Comparison of ENCODE assay signal across 13 mouse cellular contexts in genomic region chr1:93009196-93009595, GRCm38 (mm10). TPM values are rescaled to one million over a fixed set of nuclear protein-coding genes. Genes with fewer than 3 reads are reported as not detected.
A peak's percentile ranks its signal among the peaks of the same experiment; 100 is the strongest.
DNase-seq lines count a peak whose midpoint lies in the region; ATAC-seq and TF ChIP-seq lines count a peak whose summit lies in the region.
"Had no signal": no experiment of that assay in that cellular context is flagged by ENCODE, and none has a peak within 500 bp of the region (broad histone marks: within the 10 kb centered on the region; RNA-seq: fewer than 3 reads in every experiment).

No protein-coding gene starts in this region.

- TF ChIP-seq CTCF in liver, postnatal 0 days (IDR thresholded peaks at IDR 0.05; ENCODE audit: low read depth): no peak

- 0 out of 2 replicates have a peak, but pooled peaks cover 2% of the 10 kb centered on the region for H3K4me1 ChIP-seq in liver, postnatal 0 days (ENCODE audit: insufficient read depth)
- H3K4me1 ChIP-seq: hindbrain, embryonic 12.5 days; limb, embryonic 13.5 days had no signal

- no peaks in the 10 kb centered on the region for H3K36me3 ChIP-seq in liver, postnatal 0 days (replicated peaks; ENCODE audit: insufficient read depth, low read length)
- H3K36me3 ChIP-seq: hindbrain, embryonic 12.5 days; limb, embryonic 13.5 days had no signal

- peak; percentile 43 for DNase-seq in liver, postnatal 0 days
- DNase-seq in liver: no peak
- peak; percentile 95 for DNase-seq in adrenal gland, adult 2 months
- peak; percentile 34 to 50 for DNase-seq in heart, postnatal 10 days
- peak; percentile 40 to 46 for DNase-seq in kidney, postnatal 4 days
- DNase-seq in thymus, postnatal 4 days: no peak
- no peak for DNase-seq in embryo, embryonic 10 days (ENCODE audit: low spot score)
- no peak for DNase-seq in cerebellum, adult 9-11 months

- H3K9ac ChIP-seq in liver, postnatal 0 days (replicated peaks): no peak overlapping the region
- H3K9ac ChIP-seq: hindbrain, embryonic 12.5 days; limb, embryonic 13.5 days had no signal

- H3K27me3 ChIP-seq in liver, postnatal 0 days (ENCODE audit: insufficient read depth, low read length): no peaks in the 10 kb centered on the region
- H3K27me3 ChIP-seq: hindbrain, embryonic 12.5 days; limb, embryonic 13.5 days had no signal

- H3K4me3 ChIP-seq in liver, postnatal 0 days (ENCODE audit: low read depth, low read length): no peak overlapping the region
- H3K4me3 ChIP-seq: hindbrain, embryonic 12.5 days; limb, embryonic 13.5 days had no signal

- WGBS in liver, postnatal 0 days (ENCODE audit: insufficient replicate concordance): 69% methylated on average over 4 of the region's 4 CpGs

- TF ChIP-seq EP300 in liver, postnatal 0 days (IDR thresholded peaks at IDR 0.05; ENCODE audit: low read depth): no peak

- H3K4me2 ChIP-seq in liver, postnatal 0 days (ENCODE audit: low read depth, low read length): no peak overlapping the region
- H3K4me2 ChIP-seq: hindbrain, embryonic 12.5 days; limb, embryonic 13.5 days had no signal

- H3K27ac ChIP-seq in liver, postnatal 0 days (ENCODE audit: low read depth): no peak overlapping the region
- H3K27ac ChIP-seq: hindbrain, embryonic 12.5 days; limb, embryonic 13.5 days had no signal

- intact Hi-C loops in heart, postnatal 10 days (cut with DNase I): no loop called here

- ATAC-seq in liver, postnatal 0 days: no peak

- H3K9me3 ChIP-seq in liver, postnatal 0 days (ENCODE audit: low read length): no peaks in the 10 kb centered on the region
- H3K9me3 ChIP-seq: hindbrain, embryonic 12.5 days; limb, embryonic 13.5 days had no signal

RNA-seq across cellular contexts. Expression of gene Aqp12, which starts 3.1 kb away (rescaled TPM):
- not detected in 2 replicates for polyA plus RNA-seq in liver, postnatal 0 days (2015; fragmentation: Nextera tagmentation; extraction: Ambion mirVana)
- under 1 TPM in 1 of 2 experiments, not detected in 1; 0.26 TPM for total RNA-seq in adrenal gland, adult 2 months (2021)
- not detected in 2 replicates for polyA plus RNA-seq in adrenal gland, adult 2 months (2012; rRNA removed)
- total RNA-seq in heart, postnatal 10 days (2021): not detected
- total RNA-seq: gastrocnemius, adult 8-10 months; layer of hippocampus, postnatal 10 days had no signal
- polyA plus RNA-seq: forebrain, embryonic 11.5 days; hindbrain, embryonic 12.5 days; limb, embryonic 13.5 days had no signal

RNA-seq across cellular contexts. Expression of gene Gpr35, which starts 58.5 kb away (rescaled TPM):
- 1.1 and 1.4 TPM in 2 replicates for polyA plus RNA-seq in liver, postnatal 0 days (2015; fragmentation: Nextera tagmentation; extraction: Ambion mirVana)
- 1 to 10 TPM in 1 of 2 experiments, under 1 TPM in 1; 0.76 to 2.2 TPM for total RNA-seq in adrenal gland, adult 2 months (2021)
- polyA plus RNA-seq in adrenal gland, adult 2 months (2012; rRNA removed): 1.2 and 2.1 TPM in 2 replicates
- total RNA-seq in heart, postnatal 10 days (2021): under 1 TPM; 0.29 to 0.45 TPM

Comparison
In these comparisons a context has a peak if more than half of its experiments do, and no peak if none do; other contexts are left out.
1. DNase-seq: peak in liver, postnatal 0 days (single experiment), adrenal gland, adult 2 months (single experiment), heart, postnatal 10 days (2 of 2) and kidney, postnatal 4 days (2 of 2); none in liver (single experiment), thymus, postnatal 4 days (single experiment), embryo, embryonic 10 days (single experiment) and cerebellum, adult 9-11 months (single experiment).